Mouse (Mus musculus) left cerebral cortex, adult 11 months (tissue): ENCODE results near the gene Mmab.

Source experiments
- DNase-seq: peaks from one replicate; pipeline ENCODE4 v3.0.0; 2022; ENCODE audit warnings: low spot score

Gene Mmab

DNA sequence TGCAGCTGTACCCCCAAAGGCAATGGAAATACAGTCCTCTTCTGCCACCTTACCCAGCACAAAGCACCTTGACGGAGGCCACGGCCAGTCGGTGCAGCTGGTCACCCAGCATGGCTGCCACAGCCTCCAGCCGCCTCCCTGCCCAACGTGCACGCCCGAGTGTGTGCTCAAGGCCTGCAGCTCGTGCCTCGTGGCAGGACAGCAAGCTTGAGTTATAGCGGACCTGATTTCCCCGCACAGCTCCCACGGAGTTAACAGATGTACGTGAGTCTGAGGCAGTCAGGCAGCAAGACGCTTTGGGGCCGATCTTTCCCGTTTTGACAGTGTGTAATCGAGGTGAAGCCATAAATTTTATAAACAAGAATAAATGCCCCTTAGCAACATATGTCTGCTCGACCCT, 15.2 kb downstream of the Mmab start:
- DNase-seq: no peak

DNA sequence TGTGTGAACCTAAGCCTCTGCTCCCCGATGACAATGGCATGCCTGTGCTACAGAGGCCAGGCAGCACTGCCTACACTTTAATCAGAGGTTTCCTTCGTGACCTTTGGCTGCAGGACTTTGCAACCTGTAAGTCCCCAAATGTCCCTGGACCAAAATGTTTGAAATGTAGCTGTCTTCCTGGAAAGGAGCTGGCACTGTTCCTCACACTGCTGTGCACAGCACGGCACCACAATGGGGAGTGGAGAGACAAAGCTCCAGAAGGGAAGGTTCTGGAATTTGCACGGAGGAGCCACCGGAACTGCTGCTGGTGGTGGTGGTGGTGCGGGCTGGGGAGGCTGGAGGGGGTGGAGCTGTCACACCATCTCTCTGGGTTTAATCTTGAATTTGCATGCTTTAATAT, 17.1 kb downstream of the Mmab start:
- DNase-seq: no peak

DNA sequence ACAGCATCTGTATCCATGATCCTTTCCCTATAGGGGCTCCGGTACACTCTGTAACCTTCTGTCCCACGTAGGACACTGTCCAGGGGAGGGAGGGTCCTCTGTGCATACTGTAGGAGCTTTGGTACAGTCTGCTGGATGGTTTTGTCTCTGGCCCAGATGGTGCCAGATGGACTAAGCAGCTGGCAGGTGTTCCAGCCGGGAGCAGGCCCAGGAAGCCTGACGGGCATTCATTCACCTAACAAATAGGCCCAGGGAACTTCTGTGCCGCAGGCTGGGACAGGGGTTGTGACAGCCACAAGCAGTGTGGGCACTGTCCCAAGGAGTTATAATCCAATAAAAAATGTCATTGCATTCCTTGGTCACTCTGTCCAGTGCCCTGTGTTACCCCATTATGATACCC, 19.9 kb downstream of the Mmab start:
- DNase-seq: no peak

DNA sequence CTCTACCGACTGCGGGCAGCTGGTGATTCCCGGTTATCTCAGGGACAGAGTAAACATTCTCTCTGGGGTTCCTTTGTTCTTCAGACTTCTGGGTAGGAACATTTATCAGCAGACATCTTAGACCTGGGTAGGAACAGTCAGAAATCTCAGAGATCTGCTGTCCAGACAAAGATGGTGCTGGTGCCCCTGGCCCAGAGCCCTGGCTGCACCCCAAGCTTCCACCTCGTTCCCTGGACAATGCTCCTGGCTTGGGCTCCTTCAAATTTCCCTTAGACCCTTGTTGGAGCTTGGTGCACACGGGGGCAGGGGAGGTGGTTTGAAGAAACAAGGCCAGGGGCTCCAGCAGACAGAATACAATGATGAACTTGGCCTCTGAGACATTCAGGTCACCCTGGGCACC, 21.3 kb downstream of the Mmab start:
- no peak for DNase-seq

DNA sequence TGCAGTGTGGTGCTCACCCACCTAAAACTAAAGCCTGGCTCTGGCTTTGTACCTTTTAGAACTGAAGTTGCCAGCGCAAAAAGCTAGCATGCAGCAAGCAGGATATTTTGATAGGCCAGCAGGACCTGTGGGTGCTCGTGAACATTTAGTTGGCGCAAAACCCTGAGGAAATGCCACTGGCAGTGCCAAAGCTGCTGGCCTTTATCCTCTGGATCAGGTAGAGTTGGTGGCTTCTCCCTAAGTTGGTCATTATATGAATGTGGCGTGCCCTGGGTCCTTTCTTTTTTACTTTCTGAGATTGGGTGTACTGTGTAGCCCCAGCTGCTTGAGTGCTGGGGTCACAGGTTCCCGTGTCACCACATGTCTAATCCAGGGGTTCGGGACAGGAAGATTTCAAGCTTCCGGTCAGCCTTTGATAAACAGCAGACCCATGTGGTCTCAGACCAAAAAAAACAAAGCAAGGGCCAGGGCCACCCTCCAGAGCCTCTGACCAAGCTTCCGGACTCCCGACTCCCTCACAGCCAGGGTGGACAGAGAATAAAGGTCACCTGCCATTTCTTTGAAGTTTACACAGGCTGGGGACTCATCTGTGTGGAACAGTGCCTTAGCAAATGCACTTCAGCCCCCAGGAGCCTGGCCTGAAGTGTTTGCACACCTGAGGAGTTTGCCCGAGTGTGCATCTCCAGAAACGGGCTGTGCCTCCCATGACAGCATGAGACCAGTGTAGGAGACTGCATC, 22.1 kb downstream of the Mmab start:
- no peak for DNase-seq

DNA sequence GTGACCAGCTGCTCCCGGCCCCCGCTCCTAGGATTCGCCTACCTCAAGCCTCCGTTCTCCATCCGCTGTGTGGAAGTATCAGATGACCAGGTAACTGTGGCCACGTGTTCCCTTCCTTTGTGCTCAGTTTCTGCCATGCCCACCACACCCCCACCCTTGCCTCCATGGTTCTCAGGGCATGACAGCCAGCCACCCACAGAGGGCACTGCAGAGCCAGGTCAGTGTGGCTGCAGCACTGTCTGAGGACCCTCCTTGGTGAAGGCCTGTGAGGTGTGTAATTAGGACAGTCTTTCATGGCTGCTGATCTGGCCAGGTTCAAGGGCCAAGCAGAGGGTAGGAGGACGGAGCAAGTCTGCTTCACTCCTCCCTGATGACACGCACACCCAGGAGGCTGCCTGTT, 25.3 kb downstream of the Mmab start:
- no peak for DNase-seq

DNA sequence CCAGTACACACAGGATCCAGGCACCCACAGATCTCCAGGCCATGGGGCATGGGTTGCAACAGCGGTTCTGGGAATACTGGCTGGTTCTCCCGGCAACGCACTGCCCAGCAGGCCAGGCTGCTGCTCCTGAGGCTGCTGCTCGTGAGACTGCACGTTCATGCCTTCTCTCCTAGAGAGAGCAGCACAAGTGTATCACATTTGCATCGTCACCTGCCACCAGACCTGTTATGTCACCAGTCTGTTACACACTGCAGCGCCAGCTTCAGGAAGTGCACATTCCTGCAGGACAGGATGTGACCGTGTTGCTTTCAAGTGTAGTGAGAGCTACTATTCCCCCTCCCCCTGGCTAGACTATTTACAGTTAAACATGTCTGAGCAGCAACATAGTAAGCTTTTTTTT, 27.0 kb downstream of the Mmab start:
- DNase-seq: no peak

DNA sequence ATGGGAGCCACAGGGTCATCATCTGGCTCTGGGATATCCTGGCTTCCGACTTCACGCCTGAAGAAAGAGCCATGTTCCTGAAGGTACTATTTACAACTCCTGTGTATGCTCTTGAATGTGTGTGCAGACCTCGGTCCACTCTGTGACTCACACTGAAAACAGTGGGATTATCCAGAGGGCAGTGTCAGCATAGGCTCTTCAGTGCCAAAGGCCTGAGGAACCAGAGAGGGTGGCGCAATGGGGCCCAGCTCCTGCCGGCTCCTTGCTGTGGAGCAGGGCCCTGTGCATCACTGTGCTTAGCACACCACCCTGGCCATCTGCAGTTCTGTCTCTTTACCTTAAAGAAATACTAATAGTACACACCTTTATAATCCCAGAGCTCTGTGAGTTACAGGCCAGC, 28.3 kb downstream of the Mmab start:
- no peak for DNase-seq

DNA sequence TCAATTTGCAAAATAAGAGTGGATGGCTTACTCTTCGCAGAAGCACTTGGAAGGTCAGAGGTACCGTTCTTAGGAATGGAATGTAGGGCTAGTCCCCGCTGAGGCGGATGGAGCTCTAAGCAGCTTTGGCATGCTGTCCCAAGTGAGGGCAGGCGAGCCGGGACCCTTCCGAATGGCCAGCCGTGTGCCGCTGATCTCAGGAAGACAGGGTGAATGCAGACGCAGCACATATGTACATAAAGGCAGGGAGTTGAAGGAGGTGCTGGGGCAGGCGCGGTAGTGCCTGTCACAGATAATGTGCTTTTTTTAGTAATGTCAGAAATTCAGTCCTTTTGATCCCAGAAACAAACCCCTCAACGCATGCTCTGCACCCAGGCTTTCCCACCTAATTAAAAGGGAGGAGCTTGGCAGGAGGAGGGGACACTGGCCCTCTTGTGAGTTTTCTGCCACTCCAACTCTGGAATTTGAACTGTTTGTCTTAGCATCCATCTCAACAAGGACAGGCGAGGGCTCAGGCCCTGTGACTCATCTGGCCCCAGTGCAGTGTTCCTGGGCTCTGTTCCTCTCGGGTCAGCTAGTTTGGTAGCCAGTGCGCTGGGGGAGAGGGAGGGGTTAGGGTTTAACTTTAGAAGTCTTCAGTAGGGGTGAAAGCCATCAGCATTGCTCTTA, 30.7 kb downstream of the Mmab start:
- no peak for DNase-seq

DNA sequence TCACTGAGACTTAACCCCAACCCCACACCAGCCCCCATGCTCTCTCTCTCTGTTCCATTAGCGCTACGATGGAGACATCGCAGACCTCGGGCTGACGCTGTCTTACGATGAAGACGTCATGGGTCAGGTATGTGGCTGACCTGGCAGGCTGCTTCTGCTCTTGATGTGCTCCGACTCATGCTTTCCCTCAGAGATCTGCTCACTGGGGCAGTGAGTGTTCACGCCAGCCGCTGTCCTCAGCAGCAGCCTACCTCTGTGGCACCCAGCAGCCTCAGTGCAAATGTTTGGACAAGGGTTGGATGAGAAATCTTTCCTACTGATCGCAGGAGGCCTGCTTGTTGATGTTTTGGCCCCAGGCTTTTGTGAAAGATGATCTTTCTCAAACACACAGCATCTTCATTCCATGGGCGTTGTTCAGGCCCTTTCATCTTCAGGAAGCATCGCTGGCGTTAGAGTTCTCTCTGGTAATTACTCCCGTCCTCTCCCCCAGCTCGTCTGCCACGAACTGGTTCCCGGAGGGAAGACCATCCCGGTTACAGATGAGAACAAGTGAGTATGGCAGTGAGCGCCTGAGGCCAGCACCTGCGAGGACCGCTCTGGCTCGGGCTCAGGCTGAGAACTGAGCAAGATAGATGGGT, 31.4 kb downstream of the Mmab start:
- no peak for DNase-seq

DNA sequence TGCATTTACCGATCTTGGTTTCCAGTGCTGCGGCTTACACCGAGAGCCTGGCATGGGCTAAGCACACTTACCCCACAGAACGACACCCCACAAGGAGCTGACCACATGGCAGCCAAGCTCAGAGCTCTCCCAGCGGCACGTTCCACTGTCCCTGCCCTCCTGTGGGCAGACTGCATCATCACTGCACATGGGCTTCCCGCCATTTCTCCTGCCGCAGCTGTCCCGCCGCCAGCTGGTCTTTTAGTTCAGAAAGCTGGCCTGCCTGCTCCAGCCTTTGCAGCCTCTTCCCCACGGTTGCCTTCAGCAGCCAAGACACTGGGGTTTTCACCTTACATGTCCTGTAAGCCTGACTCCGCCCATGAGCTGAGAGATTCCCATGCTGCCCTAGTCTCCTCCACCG, 33.4 kb downstream of the Mmab start:
- DNase-seq: no peak

DNA sequence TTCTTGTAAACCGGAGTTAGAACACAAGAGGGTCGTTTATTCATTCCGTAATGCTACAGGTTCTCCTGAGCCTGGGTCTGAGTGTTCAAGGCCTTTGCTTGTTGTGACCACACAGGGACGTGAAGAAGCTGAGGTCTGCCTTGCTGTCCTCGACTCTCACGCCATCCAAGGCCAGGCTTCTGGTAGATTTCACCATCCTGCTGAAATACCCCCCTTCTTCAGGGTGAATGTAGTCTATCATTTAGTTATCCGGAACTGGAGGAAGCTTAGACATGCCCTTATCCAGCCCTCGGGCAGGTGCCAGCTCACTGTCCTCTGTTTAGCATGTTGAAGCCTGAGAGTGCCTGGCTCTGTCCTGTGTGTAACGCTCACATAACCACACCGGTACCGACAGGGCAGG, 35.0 kb downstream of the Mmab start:
- no peak for DNase-seq

DNA sequence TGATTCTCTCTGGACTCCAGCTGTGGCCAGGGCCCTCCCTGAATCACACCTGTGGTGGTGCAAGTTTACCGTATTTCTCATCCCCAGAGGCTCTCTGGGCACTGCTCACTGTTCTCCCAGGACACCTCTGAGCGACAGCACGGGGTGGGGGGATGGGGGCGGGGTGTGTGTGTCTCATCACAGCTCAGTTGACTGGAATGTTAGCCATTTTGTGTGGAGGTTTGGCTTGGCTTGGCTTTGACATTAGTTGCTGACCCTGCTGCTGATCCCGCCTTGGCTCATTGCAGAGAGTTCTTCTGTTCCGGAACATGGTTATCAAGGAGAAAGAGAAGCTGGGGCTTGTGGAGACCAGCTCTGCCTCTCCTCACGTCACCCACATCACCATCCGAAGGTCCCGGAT, 36.0 kb downstream of the Mmab start:
- no peak for DNase-seq

DNA sequence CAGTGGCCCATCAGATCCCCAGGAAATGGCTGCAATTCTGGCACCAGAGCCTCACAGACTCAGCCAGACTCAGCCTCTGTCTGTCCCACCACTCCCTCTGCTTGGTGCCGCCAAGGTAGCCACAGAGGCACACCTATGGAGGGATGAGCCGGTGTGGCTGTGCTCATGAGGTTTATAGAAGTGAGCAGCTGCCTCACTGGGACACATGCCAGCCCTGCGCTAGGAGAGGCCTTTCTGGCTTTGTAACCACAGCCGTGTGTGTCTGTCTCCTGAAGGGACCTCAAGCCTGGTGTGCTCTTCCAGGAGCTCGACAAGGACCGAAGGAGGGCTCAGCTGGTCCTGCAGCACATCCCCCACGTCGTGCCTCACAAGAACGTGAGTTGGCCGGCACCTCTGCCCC, 36.6 kb downstream of the Mmab start:
- no peak for DNase-seq

DNA sequence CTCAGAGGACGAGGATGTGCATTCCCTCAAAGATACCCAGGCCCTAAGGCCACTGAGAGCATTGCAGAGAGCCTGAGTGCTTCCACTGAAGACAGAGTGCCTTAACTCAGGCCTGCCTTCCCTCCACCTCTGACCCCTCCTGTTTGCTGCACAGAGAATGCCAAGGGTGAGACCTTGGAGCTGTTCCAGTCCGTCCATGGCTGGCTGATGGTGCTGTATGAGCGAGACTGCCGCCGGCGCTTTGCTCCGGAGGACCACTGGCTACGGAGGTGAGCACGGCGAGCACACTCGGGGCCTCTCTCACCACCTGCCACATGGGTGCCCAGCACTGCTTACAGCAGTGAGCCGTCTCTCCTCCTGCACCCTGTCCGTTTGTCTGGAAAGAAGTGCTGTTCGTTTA, 37.3 kb downstream of the Mmab start:
- DNase-seq: no peak

DNA sequence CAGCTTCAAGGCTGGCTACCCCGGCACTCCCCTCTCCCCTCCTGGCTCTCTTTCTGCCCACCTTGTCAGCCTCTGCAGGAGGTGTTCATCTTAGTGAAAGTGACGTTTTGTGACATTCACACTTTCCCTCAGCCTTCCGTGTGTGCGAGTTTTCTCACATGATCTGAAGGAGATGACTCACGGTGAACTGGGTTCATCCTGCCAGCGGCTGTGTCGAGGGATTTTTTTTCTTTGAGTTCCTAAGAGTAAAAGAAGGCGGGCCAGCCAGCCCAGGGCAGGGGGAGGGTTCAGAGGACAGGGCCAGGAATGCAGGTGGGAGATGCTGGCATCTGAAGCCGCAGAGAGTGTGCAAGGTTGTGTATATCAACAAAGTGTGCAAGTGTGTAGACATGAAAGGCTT, 50.7 kb downstream of the Mmab start:
- no peak for DNase-seq

DNA sequence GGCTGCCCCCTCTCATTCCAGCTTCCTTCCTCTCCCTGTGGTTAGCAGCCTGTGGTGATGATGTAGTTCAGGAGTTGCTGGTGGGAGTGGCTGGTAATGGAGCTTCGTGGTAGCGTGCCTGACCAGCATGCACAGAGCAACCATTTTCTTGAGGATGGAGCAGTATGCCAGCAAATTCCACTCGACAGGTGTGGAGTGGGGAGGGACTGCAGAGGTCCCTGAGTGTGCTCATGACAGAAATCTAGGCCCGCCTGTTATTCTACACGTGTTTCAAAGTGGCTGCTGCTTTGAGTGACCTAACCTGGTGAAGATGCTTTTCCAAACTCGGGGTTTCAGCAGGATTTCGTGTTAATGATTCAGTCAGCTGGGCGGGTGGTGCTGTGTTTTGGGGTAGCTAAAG, 59.4 kb downstream of the Mmab start:
- DNase-seq: no peak

DNA sequence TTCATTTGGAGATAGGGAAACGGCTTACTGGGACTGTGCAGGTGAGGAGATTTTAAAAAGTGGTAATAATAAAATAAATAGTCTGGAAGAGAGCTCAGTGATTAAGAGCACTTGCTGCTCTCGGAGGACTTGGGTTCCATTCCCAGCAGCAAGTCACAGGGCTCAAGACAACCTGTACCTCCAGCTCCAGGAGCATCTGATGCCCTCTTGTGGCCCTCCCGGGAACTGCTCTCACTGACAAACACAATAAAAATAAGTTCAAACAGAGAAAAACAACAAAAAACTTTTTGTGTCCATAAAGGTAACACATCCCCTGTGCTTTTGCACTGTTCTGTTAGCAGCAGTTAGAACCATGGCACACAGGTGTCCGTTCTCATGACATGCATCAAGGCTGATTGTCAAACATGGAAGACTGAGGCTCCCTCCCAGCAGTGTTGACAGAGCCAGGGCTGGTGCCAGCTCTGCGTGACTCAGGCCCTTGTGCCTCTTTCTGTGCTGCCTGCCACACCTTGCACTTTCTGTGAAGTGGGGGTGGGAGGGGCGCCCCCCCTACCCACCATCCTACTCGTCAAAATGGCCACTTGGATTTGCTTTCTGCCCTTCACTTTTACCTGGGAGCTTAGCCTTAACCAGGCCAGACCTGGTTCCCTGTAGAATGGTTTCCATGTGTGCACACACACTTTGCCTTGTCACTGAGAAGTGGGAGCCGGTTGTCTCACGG, 60.5 kb downstream of the Mmab start:
- DNase-seq: no peak
